Mouse (Mus musculus) kidney, adult 18-20 months (tissue): ENCODE results near the gene Klk14.
"Not testable (repeated sequence)": the region's sequence is repeated elsewhere in the genome, so short reads cannot be mapped to it uniquely, and the experiment has no call there.

Experiments
- DNase-seq: peaks from one replicate; pipeline ENCODE4 v3.0.0; 2021

The Klk14 gene

GRCm38 (mm10) chr7:43690118-43690517 lies at the start of gene Klk14:
Gene Klk14, plus strand, starts transcription at chr7:43690418.
- DNase-seq = no peak

- DNase-seq = no peak
Observed at GRCm38 (mm10) chr7:43642587-43642986, 47.6 kb upstream of the Klk14 start.

- DNase-seq = no peak
Observed at GRCm38 (mm10) chr7:43643046-43643652, 47.1 kb upstream of the Klk14 start.

GRCm38 (mm10) chr7:43652683-43653082 lies 37.5 kb upstream of the Klk14 start:
- no peak for DNase-seq

GRCm38 (mm10) chr7:43654519-43654918 lies 35.7 kb upstream of the Klk14 start:
- DNase-seq = no peak

GRCm38 (mm10) chr7:43656232-43656631 lies 34.0 kb upstream of the Klk14 start:
- DNase-seq = no peak

GRCm38 (mm10) chr7:43660002-43660401 lies 30.2 kb upstream of the Klk14 start, which contains the start of gene Siglece:
Gene Siglece, minus strand, starts transcription at chr7:43660161.
- DNase-seq = no peak

GRCm38 (mm10) chr7:43662804-43663203 lies 27.4 kb upstream of the Klk14 start:
- no peak for DNase-seq

GRCm38 (mm10) chr7:43667221-43667620 lies 23.0 kb upstream of the Klk14 start:
- not testable (repeated sequence) for DNase-seq

- no peak for DNase-seq
Observed at GRCm38 (mm10) chr7:43668582-43668981, 21.6 kb upstream of the Klk14 start.

GRCm38 (mm10) chr7:43671064-43671808 lies 19.0 kb upstream of the Klk14 start:
- no peak for DNase-seq

- DNase-seq = peak; percentile 87
Observed at GRCm38 (mm10) chr7:43671809-43672580, 18.2 kb upstream of the Klk14 start, which contains the start of gene Ctu1. Gene Ctu1, plus strand, starts transcription at chr7:43672016.

GRCm38 (mm10) chr7:43672581-43673260 lies 17.5 kb upstream of the Klk14 start:
- DNase-seq = peak; percentile 14

GRCm38 (mm10) chr7:43675091-43675490 lies 15.1 kb upstream of the Klk14 start:
- DNase-seq = no peak

GRCm38 (mm10) chr7:43678517-43678916 lies 11.7 kb upstream of the Klk14 start:
- DNase-seq = peak; percentile 59

- peak; percentile 59 for DNase-seq
Observed at GRCm38 (mm10) chr7:43680960-43681359, 9.3 kb upstream of the Klk14 start.

- DNase-seq = not testable (repeated sequence)
Observed at GRCm38 (mm10) chr7:43682511-43682910, 7.7 kb upstream of the Klk14 start.

GRCm38 (mm10) chr7:43685088-43685487 lies 5.1 kb upstream of the Klk14 start:
- no peak for DNase-seq

- DNase-seq = no peak
Observed at GRCm38 (mm10) chr7:43710031-43710430, 19.8 kb downstream of the Klk14 start.

- DNase-seq = no peak
Observed at GRCm38 (mm10) chr7:43712267-43712666, 22.0 kb downstream of the Klk14 start, which contains the start of gene Klk13. Gene Klk13, plus strand, starts transcription at chr7:43712567.

- DNase-seq = no peak
Observed at GRCm38 (mm10) chr7:43712917-43713316, 22.7 kb downstream of the Klk14 start.

GRCm38 (mm10) chr7:43713741-43714351 lies 23.6 kb downstream of the Klk14 start:
- DNase-seq = no peak
